Mouse (Mus musculus): Measurements from ENCODE around the gene Dusp13.

DNA sequence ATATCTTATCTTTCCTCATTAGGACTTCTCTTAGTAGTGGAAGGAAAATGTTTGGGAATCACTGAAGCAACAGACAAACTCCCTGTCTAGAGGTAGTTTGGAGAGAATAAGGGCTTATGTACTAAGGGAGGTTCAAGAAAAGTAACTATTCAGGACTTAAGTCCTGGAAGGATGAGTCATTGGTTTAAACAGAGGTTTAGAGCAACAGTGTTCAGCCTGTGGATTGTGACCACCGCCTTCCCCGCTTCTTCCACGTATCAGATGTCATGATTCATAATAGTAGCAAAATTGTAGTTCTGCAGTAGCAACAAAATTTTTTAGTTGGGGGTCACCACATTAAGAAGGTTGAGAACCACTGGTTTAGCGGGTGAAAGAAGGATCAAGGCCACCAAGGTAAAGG lies 49.7 kb upstream of the Dusp13 start:
- TF ChIP-seq CTCF (IDR thresholded peaks at IDR 0.05; ENCODE audit: control insufficient read depth, insufficient read depth, insufficient replicate concordance, low read depth, low read length) (no peak), POLR2A (IDR thresholded peaks at IDR 0.05; ENCODE audit: control insufficient read depth, low read depth, low read length) (no peak)
